Mouse (Mus musculus): ENCODE measurements around the gene Ttc36.
A peak's percentile ranks its signal among the peaks of the same experiment; 100 is the strongest.
"Not testable (repeated sequence)": the region's sequence is repeated elsewhere in the genome, so short reads cannot be mapped to it uniquely, and the experiment has no call there.

Gene Ttc36

DNA sequence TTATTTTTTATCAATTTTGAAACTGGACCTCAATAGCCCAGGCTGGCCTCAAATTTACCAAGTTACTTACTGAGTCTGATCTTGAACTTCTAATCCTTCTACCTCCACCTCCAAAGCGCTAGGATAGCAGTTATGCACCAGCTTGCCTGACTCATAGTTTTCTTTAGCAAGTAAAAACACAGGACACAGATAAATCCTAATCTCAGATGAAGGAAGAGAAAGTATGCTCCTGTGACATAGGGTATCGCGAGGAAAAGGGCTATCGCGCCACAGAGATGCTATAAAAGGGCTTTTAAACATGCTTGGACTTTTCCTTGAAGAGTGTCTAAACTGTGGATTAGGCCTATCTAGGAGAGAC is 30.5 kb downstream of the Ttc36 start:
- DNase-seq = no peak

DNA sequence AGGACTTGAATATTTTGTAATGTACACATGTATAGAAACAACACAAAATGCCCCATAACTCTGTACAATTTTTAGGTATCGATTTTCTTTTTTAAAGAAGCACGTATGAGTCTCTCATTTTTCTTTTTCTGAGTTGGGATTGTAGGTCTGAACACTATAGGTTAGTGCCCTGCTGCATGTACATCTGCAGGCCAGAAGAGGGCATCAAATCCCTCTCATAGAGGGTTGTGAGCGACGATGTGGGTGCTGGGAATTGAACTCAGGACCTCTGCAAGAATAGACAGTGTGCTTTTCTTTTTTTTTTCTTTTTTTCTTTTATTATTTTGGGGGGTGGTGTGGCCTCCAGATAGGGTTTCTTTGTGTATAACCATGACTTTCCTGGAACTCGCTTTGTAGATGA is 31.5 kb downstream of the Ttc36 start:
- DNase-seq = no peak

DNA sequence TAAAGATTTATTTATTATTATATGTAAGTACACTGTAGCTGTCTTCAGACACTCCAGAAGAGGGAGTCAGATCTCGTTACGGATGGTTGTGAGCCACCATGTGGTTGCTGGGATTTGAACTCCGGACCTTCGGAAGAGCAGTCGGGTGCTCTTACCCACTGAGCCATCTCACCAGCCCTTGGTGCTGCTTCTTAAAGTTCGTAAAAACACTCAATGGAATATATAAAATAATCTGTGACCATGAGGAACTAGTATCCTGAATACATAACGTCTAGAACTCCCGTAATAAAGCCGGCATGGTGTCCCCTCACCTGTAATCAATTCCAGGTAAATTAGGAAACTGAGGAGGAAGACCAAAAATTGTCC is 34.9 kb downstream of the Ttc36 start:
- not testable (repeated sequence) for DNase-seq

DNA sequence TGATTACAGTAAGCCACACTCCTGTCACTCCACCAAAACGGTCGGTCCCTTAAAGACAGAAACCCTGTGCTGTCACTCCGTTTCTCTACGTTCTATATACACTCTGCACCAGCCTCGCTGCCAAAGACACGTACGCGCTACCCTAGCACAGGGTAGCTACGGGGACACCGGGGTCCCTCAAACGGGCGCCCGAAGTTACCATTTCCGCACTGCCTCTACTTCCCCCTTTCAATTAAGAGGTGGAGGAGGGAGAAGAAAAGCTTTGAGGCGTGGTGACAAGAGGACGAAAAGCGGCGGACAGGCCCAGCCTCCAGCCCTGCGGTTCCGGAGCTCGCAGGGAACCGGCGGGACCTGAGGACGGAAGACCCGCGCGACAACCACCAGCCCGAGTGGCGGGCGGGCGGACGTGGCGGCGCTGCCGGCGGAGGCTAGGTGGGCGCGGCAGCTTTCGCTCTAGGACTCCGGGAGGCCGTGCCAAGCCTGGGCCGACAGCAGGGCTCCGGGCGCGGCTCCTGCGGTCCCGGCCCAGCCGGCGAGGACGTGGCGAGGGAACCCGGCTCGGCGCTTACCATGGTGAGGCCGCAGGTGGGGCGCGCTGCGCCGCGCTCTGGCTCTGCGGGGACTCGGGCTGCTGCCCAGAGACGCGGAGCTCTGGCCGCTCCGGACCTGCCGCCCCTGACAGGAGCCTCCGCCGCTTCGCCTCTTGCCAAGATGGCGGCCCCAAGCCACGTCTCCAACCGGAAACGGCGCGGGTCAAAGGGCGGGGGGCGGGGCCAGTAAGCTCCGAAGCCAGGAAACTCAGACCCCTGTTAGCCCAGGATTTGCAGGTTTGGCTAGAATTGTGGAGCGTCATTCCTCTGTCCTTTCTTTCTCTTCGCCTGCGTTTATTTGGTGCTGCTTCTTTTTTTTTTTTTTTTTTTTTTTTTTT is 35.5 kb downstream of the Ttc36 start, which contains the start of the genes Arcn1 and Ift46:
Arcn1 (minus strand) TSS at position 745 of the 928 bp plus-strand sequence.
Ift46 (plus strand) TSS at position 808 of the 928 bp plus-strand sequence.
- peak; percentile 92 for DNase-seq

DNA sequence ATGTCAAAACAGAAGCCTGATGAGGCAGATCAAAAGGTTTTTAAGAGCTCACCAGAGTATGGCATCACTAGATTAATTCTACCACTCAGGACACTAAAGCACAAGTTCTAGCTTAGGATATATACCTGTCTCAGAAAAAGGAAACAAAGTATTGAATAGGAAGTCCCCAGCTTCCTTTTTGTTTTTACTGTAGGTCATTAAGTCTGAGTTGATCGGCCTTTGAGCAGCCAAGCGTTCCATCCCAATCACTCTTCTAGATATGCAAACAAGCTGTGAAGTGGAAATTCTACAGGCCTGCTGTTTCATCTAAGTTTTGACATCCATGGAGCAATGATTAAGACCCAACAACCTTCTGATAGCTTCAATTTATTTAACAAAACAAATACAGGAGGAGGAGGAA is 42.0 kb downstream of the Ttc36 start:
- DNase-seq = no peak

Data from kidney, postnatal 10 days (tissue).